Mouse (Mus musculus): ENCODE results near the gene Svs4. TPM values are rescaled to one million over a fixed set of nuclear protein-coding genes. Genes with fewer than 3 reads are reported as not detected.
"Not testable (repeated sequence)": the region's sequence is repeated elsewhere in the genome, so short reads cannot be mapped to it uniquely, and the experiment has no call there.

Svs4 gene
- not detected in 2 replicates for polyA plus RNA-seq (2015; fragmentation: Nextera tagmentation; extraction: Ambion mirVana)

GRCm38 (mm10) chr2:164278359-164278758, at the start of gene Svs4:
Svs4 (minus strand) TSS chr2:164278459.
- no peaks in the 10 kb centered on the region for H3K27me3 ChIP-seq
- no peaks in the 10 kb centered on the region for H3K4me1 ChIP-seq
- 88% methylated on average over 4 of the region's 4 CpGs for WGBS
- no peak within 1 kb of the TSS for H3K4me2 ChIP-seq
- H3K36me3 ChIP-seq, result no peaks in the 10 kb centered on the region
- H3K9ac ChIP-seq, result no peak within 1 kb of the TSS
- ATAC-seq (replicated peaks; ENCODE audit: low FRiP score), result no peak
- H3K27ac ChIP-seq, result no peak within 1 kb of the TSS
- no peaks in the 10 kb centered on the region for H3K9me3 ChIP-seq (replicated peaks)
- no peak within 1 kb of the TSS for H3K4me3 ChIP-seq (replicated peaks)

GRCm38 (mm10) chr2:164320983-164321382, 42.7 kb upstream of the Svs4 start:
- 92% methylated on average over 6 of the region's 6 CpGs for WGBS
- no peak for ATAC-seq (replicated peaks; ENCODE audit: low FRiP score)

GRCm38 (mm10) chr2:164316451-164316850, 38.2 kb upstream of the Svs4 start, which contains the start of gene Svs6:
Svs6 (plus strand) TSS chr2:164316751.
- H3K4me2 ChIP-seq; H3K27me3 ChIP-seq; H3K36me3 ChIP-seq; ATAC-seq (replicated peaks; ENCODE audit: low FRiP score); H3K9me3 ChIP-seq (replicated peaks); H3K9ac ChIP-seq; H3K4me3 ChIP-seq (replicated peaks); H3K4me1 ChIP-seq; H3K27ac ChIP-seq: not testable (repeated sequence)
- WGBS, result 86% methylated on average over 1 of the region's 1 CpGs

More at GRCm38 (mm10) chr2:164320983-164321382, 42.7 kb upstream of the Svs4 start:
- Histone ChIP-seq H3K9ac (no peak overlapping the region), H3K36me3 (no peaks in the 10 kb centered on the region), H3K4me2 (no peak overlapping the region), H3K27ac (no peak overlapping the region), H3K9me3 (replicated peaks) (no peaks in the 10 kb centered on the region), H3K27me3 (no peaks in the 10 kb centered on the region), H3K4me3 (replicated peaks) (no peak overlapping the region), H3K4me1 (no peaks in the 10 kb centered on the region)

GRCm38 (mm10) chr2:164315460-164315859, 37.2 kb upstream of the Svs4 start:
- H3K27ac ChIP-seq; H3K36me3 ChIP-seq; H3K4me1 ChIP-seq; H3K4me2 ChIP-seq; H3K9me3 ChIP-seq (replicated peaks); H3K9ac ChIP-seq; H3K27me3 ChIP-seq; H3K4me3 ChIP-seq (replicated peaks); ATAC-seq (replicated peaks; ENCODE audit: low FRiP score): not testable (repeated sequence)

- H3K27me3 ChIP-seq, result no peaks in the 10 kb centered on the region
- no peak for ATAC-seq (replicated peaks; ENCODE audit: low FRiP score)
- WGBS, result 90% methylated on average over 5 of the region's 5 CpGs
- no peak overlapping the region for H3K9ac ChIP-seq
- no peaks in the 10 kb centered on the region for H3K9me3 ChIP-seq (replicated peaks)
- H3K27ac ChIP-seq, result no peak overlapping the region
- H3K4me2 ChIP-seq, result no peak overlapping the region
- no peaks in the 10 kb centered on the region for H3K4me1 ChIP-seq
- H3K36me3 ChIP-seq, result no peaks in the 10 kb centered on the region
- H3K4me3 ChIP-seq (replicated peaks), result no peak overlapping the region
Measured at GRCm38 (mm10) chr2:164312599-164312998, 34.3 kb upstream of the Svs4 start.

- not testable (repeated sequence) for H3K4me2 ChIP-seq; H3K27me3 ChIP-seq; H3K4me1 ChIP-seq; H3K4me3 ChIP-seq (replicated peaks); H3K27ac ChIP-seq; H3K9ac ChIP-seq; ATAC-seq (replicated peaks; ENCODE audit: low FRiP score); H3K36me3 ChIP-seq; H3K9me3 ChIP-seq (replicated peaks)
- 70% methylated on average over 1 of the region's 1 CpGs for WGBS
Measured at GRCm38 (mm10) chr2:164288968-164289367, 10.7 kb upstream of the Svs4 start, which contains the start of gene Svs3a. Svs3a (plus strand) TSS chr2:164289268.

- not testable (repeated sequence) for H3K4me1 ChIP-seq; ATAC-seq (replicated peaks; ENCODE audit: low FRiP score); H3K9ac ChIP-seq; H3K27ac ChIP-seq; H3K9me3 ChIP-seq (replicated peaks); H3K4me3 ChIP-seq (replicated peaks); H3K4me2 ChIP-seq; H3K27me3 ChIP-seq; H3K36me3 ChIP-seq
- 84% methylated on average over 1 of the region's 1 CpGs for WGBS
Measured at GRCm38 (mm10) chr2:164256540-164256939, 21.7 kb downstream of the Svs4 start, which contains the start of gene Svs3b. Svs3b (minus strand) TSS chr2:164256640.

- Histone ChIP-seq H3K9me3 (replicated peaks) (no peaks in the 10 kb centered on the region), H3K4me2 (no peak within 1 kb of the TSS), H3K27me3 (no peaks in the 10 kb centered on the region), H3K4me1 (no peaks in the 10 kb centered on the region), H3K36me3 (no peaks in the 10 kb centered on the region), H3K27ac (no peak within 1 kb of the TSS), H3K4me3 (replicated peaks) (no peak within 1 kb of the TSS), H3K9ac (no peak within 1 kb of the TSS)
- ATAC-seq (replicated peaks; ENCODE audit: low FRiP score), result no peak
- 85% methylated on average over 3 of the region's 3 CpGs for WGBS
Measured at GRCm38 (mm10) chr2:164238366-164238765, 39.9 kb downstream of the Svs4 start, which contains the start of gene Svs2. Svs2 (minus strand) TSS chr2:164238466.

- 88% methylated on average over 8 of the region's 8 CpGs for WGBS
- no peaks in the 10 kb centered on the region for H3K27me3 ChIP-seq
- no peaks in the 10 kb centered on the region for H3K9me3 ChIP-seq (replicated peaks)
- no peak overlapping the region for H3K9ac ChIP-seq
- no peaks in the 10 kb centered on the region for H3K36me3 ChIP-seq
- H3K4me2 ChIP-seq, result no peak overlapping the region
- no peak for ATAC-seq (replicated peaks; ENCODE audit: low FRiP score)
- H3K4me3 ChIP-seq (replicated peaks), result no peak overlapping the region
- no peak overlapping the region for H3K27ac ChIP-seq
- H3K4me1 ChIP-seq, result no peaks in the 10 kb centered on the region
Measured at GRCm38 (mm10) chr2:164232671-164233070, 45.6 kb downstream of the Svs4 start.

GRCm38 (mm10) chr2:164228361-164229070, 49.7 kb downstream of the Svs4 start:
- H3K9ac ChIP-seq, result no peak overlapping the region
- no peaks in the 10 kb centered on the region for H3K4me1 ChIP-seq
- ATAC-seq (replicated peaks; ENCODE audit: low FRiP score), result no peak
- H3K27ac ChIP-seq, result no peak overlapping the region
- H3K9me3 ChIP-seq (replicated peaks), result no peaks in the 10 kb centered on the region
- H3K4me3 ChIP-seq (replicated peaks), result no peak overlapping the region
- no peak overlapping the region for H3K4me2 ChIP-seq
- 85% methylated on average over 8 of the region's 8 CpGs for WGBS
- no peaks in the 10 kb centered on the region for H3K27me3 ChIP-seq
- no peaks in the 10 kb centered on the region for H3K36me3 ChIP-seq
